Mouse (Mus musculus) induced T-regulatory cell, adult 2 months (primary cell): ENCODE data around the gene Kif3b.
"Not testable (repeated sequence)": the region's sequence is repeated elsewhere in the genome, so short reads cannot be mapped to it uniquely, and the experiment has no call there.

Experiments
- DNase-seq: peaks from one replicate; pipeline ENCODE4 v3.0.0-alpha.2; 2012; ENCODE audit warnings: low read depth

Gene Kif3b

GRCm38 (mm10) chr2:153345454-153346220 lies 54.4 kb downstream of the Kif3b start, which contains the start of gene Asxl1:
Gene Asxl1 (plus strand): TSS chr2:153345829.
- DNase-seq: peak; percentile 97

- peak; percentile 74 for DNase-seq
Observed at GRCm38 (mm10) chr2:153346221-153347182, 55.3 kb downstream of the Kif3b start.

GRCm38 (mm10) chr2:153347183-153347781 lies 56.1 kb downstream of the Kif3b start:
- DNase-seq: no peak

GRCm38 (mm10) chr2:153348100-153348831 lies 57.1 kb downstream of the Kif3b start:
- DNase-seq: peak; percentile 57

GRCm38 (mm10) chr2:153350552-153351181 lies 59.5 kb downstream of the Kif3b start:
- peak; percentile 81 for DNase-seq

- no peak for DNase-seq
Observed at GRCm38 (mm10) chr2:153354648-153355047, 63.4 kb downstream of the Kif3b start.

- no peak for DNase-seq
Observed at GRCm38 (mm10) chr2:153356784-153357183, 65.6 kb downstream of the Kif3b start.

- DNase-seq: no peak
Observed at GRCm38 (mm10) chr2:153361101-153361710, 70.0 kb downstream of the Kif3b start.

- not testable (repeated sequence) for DNase-seq
Observed at GRCm38 (mm10) chr2:153364531-153364930, 73.3 kb downstream of the Kif3b start.

GRCm38 (mm10) chr2:153370871-153371270 lies 79.7 kb downstream of the Kif3b start:
- DNase-seq: no peak

- DNase-seq: no peak
Observed at GRCm38 (mm10) chr2:153375380-153375779, 84.2 kb downstream of the Kif3b start.

GRCm38 (mm10) chr2:153380479-153380878 lies 89.3 kb downstream of the Kif3b start:
- no peak for DNase-seq
